In the genomic region with DNA sequence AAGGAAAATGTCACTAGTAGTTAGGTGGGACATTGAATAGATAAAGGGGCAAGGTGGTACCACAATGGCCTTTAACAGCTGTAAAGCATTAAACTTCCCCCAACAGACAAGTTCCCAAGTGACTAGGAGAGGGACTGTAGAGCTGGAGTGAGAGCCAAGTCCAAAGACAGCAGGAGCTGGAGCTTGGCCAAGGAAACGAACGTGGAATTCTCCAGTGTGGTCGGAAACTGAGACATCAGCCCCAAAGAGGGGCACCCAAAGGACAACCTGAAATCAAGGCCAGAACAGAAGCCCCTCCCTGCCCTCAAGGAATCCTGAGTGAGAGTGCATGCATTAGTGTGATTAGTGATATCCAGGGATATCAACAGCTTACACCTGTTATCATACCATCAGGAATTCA, we compare ENCODE assay signal across 11 mouse cellular contexts. TPM values are rescaled to one million over a fixed set of nuclear protein-coding genes. Genes with fewer than 3 reads are reported as not detected.
A peak's percentile ranks its signal among the peaks of the same experiment; 100 is the strongest.
DNase-seq lines count a peak whose midpoint lies in the region; ATAC-seq lines count a peak whose summit lies in the region.
"Had no signal": no experiment of that assay in that cellular context is flagged by ENCODE, and none has a peak within 500 bp of the region (broad histone marks: within the 10 kb centered on the region; RNA-seq: fewer than 3 reads in every experiment).

No protein-coding gene starts in this region.

- no peaks in the 10 kb centered on the region for H3K27me3 ChIP-seq in hindbrain, embryonic 14.5 days (ENCODE audit: control insufficient read depth, insufficient read depth, low read length)
- H3K27me3 ChIP-seq in hindbrain, embryonic 10.5 days (ENCODE audit: insufficient read depth, poor library complexity, severe bottlenecking), result no peaks in the 10 kb centered on the region
- no peaks in the 10 kb centered on the region for H3K27me3 ChIP-seq in heart, embryonic 12.5 days (replicated peaks)

- H3K4me3 ChIP-seq in hindbrain, embryonic 14.5 days (replicated peaks; ENCODE audit: low read length), result no peak overlapping the region
- no peak overlapping the region for H3K4me3 ChIP-seq in hindbrain, embryonic 10.5 days
- H3K4me3 ChIP-seq in heart, embryonic 12.5 days, result peak overlapping the region; percentile 20

- peaks cover 40% of the 10 kb centered on the region for H3K4me1 ChIP-seq in hindbrain, embryonic 14.5 days (replicated peaks; ENCODE audit: control insufficient read depth, insufficient read depth, low read length)
- H3K4me1 ChIP-seq in hindbrain, embryonic 10.5 days (replicated peaks), result peaks cover 42% of the 10 kb centered on the region
- peaks cover 40% of the 10 kb centered on the region for H3K4me1 ChIP-seq in heart, embryonic 12.5 days (replicated peaks)

- no peaks in the 10 kb centered on the region for H3K9me3 ChIP-seq in hindbrain, embryonic 14.5 days (ENCODE audit: control insufficient read depth, low read length)
- no peaks in the 10 kb centered on the region for H3K9me3 ChIP-seq in hindbrain, embryonic 10.5 days
- H3K9me3 ChIP-seq in heart, embryonic 12.5 days (replicated peaks), result no peaks in the 10 kb centered on the region

- DNase-seq in hindbrain, embryonic 14.5 days (ENCODE audit: low spot score), result no peak
- DNase-seq in hindbrain, embryonic 10.5 days (ENCODE audit: low spot score), result no peak
- peak; percentile 51 for DNase-seq in NIH3T3 (ENCODE audit: low read depth)
- peak; percentile 72 for DNase-seq in kidney, postnatal 14 days
- no peak for DNase-seq in left cerebral cortex, adult 18-20 months (ENCODE audit: low spot score in 2 of 2)
- DNase-seq in frontal cortex, adult 2 months (ENCODE audit: extremely low spot score in 1 of 2, low spot score in 1 of 2), result no peak
- DNase-seq in spleen, adult 12 weeks (ENCODE audit: low spot score), result no peak

- no peak overlapping the region for H3K27ac ChIP-seq in hindbrain, embryonic 14.5 days
- H3K27ac ChIP-seq in hindbrain, embryonic 10.5 days, result no peak overlapping the region
- H3K27ac ChIP-seq in heart, embryonic 12.5 days (ENCODE audit: poor library complexity, severe bottlenecking), result peak overlapping the region; percentile 48; the same call in 1 of the 2 replicates

- ATAC-seq in hindbrain, embryonic 14.5 days (ENCODE audit: low FRiP score), result no peak
- ATAC-seq in heart, embryonic 12.5 days (ENCODE audit: insufficient number of reproducible peaks, low FRiP score), result no peak

- 36% methylated on average over 3 of the region's 3 CpGs for WGBS in hindbrain, embryonic 14.5 days
- 85% methylated on average over 3 of the region's 3 CpGs for WGBS in hindbrain, embryonic 10.5 days
- WGBS in heart, embryonic 12.5 days, result 6% methylated on average over 3 of the region's 3 CpGs

- peak overlapping the region; percentile 23; the same call in 1 of the 2 replicates for H3K4me2 ChIP-seq in hindbrain, embryonic 14.5 days (replicated peaks)
- peak overlapping the region; percentile 53 for H3K4me2 ChIP-seq in heart, embryonic 12.5 days

- H3K9ac ChIP-seq in hindbrain, embryonic 14.5 days, result no peak overlapping the region
- H3K9ac ChIP-seq in heart, embryonic 12.5 days, result 0 out of 2 replicates have a peak overlapping the region, but pooled peaks have one; percentile 37

- H3K36me3 ChIP-seq in hindbrain, embryonic 14.5 days (replicated peaks; ENCODE audit: control insufficient read depth, insufficient read depth), result no peaks in the 10 kb centered on the region
- no peaks in the 10 kb centered on the region for H3K36me3 ChIP-seq in hindbrain, embryonic 10.5 days
- H3K36me3 ChIP-seq in heart, embryonic 12.5 days, result no peaks in the 10 kb centered on the region

RNA-seq across cellular contexts. Expression of gene Btbd1, which starts 3.9 kb away (rescaled TPM):
- polyA plus RNA-seq in hindbrain, embryonic 14.5 days (2014; fragmentation: Nextera tagmentation; extraction: Ambion mirVana), result 132 and 145 TPM in 2 replicates
- polyA plus RNA-seq in hindbrain, embryonic 10.5 days (2016; fragmentation: Nextera tagmentation; extraction: Ambion mirVana), result 58.3 and 63.1 TPM in 2 replicates
- polyA plus RNA-seq in heart, embryonic 12.5 days (2016; fragmentation: Nextera tagmentation; extraction: Ambion mirVana), result 111 and 114 TPM in 2 replicates
- total RNA-seq in left cerebral cortex, adult 18-20 months (2021), result 100 to 1,000 TPM; 125 to 129 TPM
- polyA plus RNA-seq in frontal cortex, adult 2 months (2012; rRNA removed), result 148 and 162 TPM in 2 replicates

RNA-seq across cellular contexts. Expression of gene Gm10160, which starts 30.2 kb away (rescaled TPM):
- polyA plus RNA-seq in hindbrain, embryonic 14.5 days (2014; fragmentation: Nextera tagmentation; extraction: Ambion mirVana), result not detected in 2 replicates
- not detected in 2 replicates for polyA plus RNA-seq in hindbrain, embryonic 10.5 days (2016; fragmentation: Nextera tagmentation; extraction: Ambion mirVana)
- polyA plus RNA-seq in heart, embryonic 12.5 days (2016; fragmentation: Nextera tagmentation; extraction: Ambion mirVana), result not detected in 2 replicates
- total RNA-seq in left cerebral cortex, adult 18-20 months (2021), result not detected
- polyA plus RNA-seq in frontal cortex, adult 2 months (2012; rRNA removed), result not detected in 2 replicates
- total RNA-seq: ES-E14; neutrophil, adult 5-6 weeks had no signal
- polyA plus RNA-seq: limb, embryonic 14.5 days had no signal

RNA-seq across cellular contexts. Expression of gene Tm6sf1, which starts 33.4 kb away (rescaled TPM):
- 14.7 and 15.0 TPM in 2 replicates for polyA plus RNA-seq in hindbrain, embryonic 14.5 days (2014; fragmentation: Nextera tagmentation; extraction: Ambion mirVana)
- polyA plus RNA-seq in hindbrain, embryonic 10.5 days (2016; fragmentation: Nextera tagmentation; extraction: Ambion mirVana), result 11.3 and 11.9 TPM in 2 replicates
- polyA plus RNA-seq in heart, embryonic 12.5 days (2016; fragmentation: Nextera tagmentation; extraction: Ambion mirVana), result 25.0 and 26.8 TPM in 2 replicates
- total RNA-seq in left cerebral cortex, adult 18-20 months (2021), result 10 to 100 TPM; 25.5 to 30.0 TPM
- polyA plus RNA-seq in frontal cortex, adult 2 months (2012; rRNA removed), result 76.4 and 79.7 TPM in 2 replicates

RNA-seq across cellular contexts. Expression of gene 3110040N11Rik, which starts 36.1 kb away (rescaled TPM):
- 43.3 and 45.5 TPM in 2 replicates for polyA plus RNA-seq in hindbrain, embryonic 14.5 days (2014; fragmentation: Nextera tagmentation; extraction: Ambion mirVana)
- 50.1 and 50.8 TPM in 2 replicates for polyA plus RNA-seq in hindbrain, embryonic 10.5 days (2016; fragmentation: Nextera tagmentation; extraction: Ambion mirVana)
- 36.8 and 37.5 TPM in 2 replicates for polyA plus RNA-seq in heart, embryonic 12.5 days (2016; fragmentation: Nextera tagmentation; extraction: Ambion mirVana)
- total RNA-seq in left cerebral cortex, adult 18-20 months (2021), result 10 to 100 TPM; 23.6 to 28.1 TPM
- 33.3 and 34.2 TPM in 2 replicates for polyA plus RNA-seq in frontal cortex, adult 2 months (2012; rRNA removed)

Comparison
In these comparisons a context has a peak if more than half of its experiments do, and no peak if none do; other contexts are left out.
1. DNase-seq: peak in NIH3T3 (single experiment) and kidney, postnatal 14 days (single experiment); none in hindbrain, embryonic 14.5 days (single experiment), hindbrain, embryonic 10.5 days (single experiment), left cerebral cortex, adult 18-20 months (0 of 2), frontal cortex, adult 2 months (0 of 2) and spleen, adult 12 weeks (single experiment).